Mouse (Mus musculus): ENCODE measurements around the gene Gm14418. TPM values are rescaled to one million over a fixed set of nuclear protein-coding genes. Genes with fewer than 3 reads are reported as not detected.

Gm14418 gene
- 4.3 TPM for polyA plus RNA-seq (2015; fragmentation: Illumina TruSeq; extraction: RNeasy Lipid Tissue Mini Kit (QIAGEN cat#74804); ENCODE audit: insufficient read depth, low replicate concordance)

DNA sequence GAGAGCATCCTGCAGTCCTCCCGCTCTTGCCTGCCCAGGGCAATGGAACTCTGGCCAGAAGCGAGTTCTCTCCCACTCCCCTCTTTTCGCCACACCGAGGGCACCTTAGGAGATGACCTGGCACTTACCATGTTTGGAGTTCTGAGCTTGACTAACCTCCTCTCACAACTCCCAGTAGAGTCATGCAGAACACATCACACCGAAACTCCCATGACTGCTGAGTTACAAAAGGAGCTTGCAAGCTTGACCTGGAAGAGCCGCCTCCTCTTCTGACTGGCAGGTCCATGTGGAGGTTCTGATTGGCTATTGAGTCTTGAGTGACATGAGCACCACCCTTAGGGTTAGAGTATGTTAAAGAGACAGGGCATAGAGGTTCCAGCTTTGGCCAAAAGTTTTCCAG lies at the start of gene Gm14418:
TSS of gene Gm14418 (minus strand) at position 225 of the 400 bp plus-strand sequence.

Other genes starting within 250 kb of the Gm14418 start
- gene Gm14410, start 191.9 kb downstream of the Gm14418 start, polyA plus RNA-seq (2015; fragmentation: Illumina TruSeq; extraction: RNeasy Lipid Tissue Mini Kit (QIAGEN cat#74804); ENCODE audit: insufficient read depth, low replicate concordance), result 24.6 TPM
- gene Gm14409, start 131.3 kb downstream of the Gm14418 start, polyA plus RNA-seq (2015; fragmentation: Illumina TruSeq; extraction: RNeasy Lipid Tissue Mini Kit (QIAGEN cat#74804); ENCODE audit: insufficient read depth, low replicate concordance), result not detected
- gene Gm14412, start 74.0 kb downstream of the Gm14418 start, polyA plus RNA-seq (2015; fragmentation: Illumina TruSeq; extraction: RNeasy Lipid Tissue Mini Kit (QIAGEN cat#74804); ENCODE audit: insufficient read depth, low replicate concordance), result 0.29 TPM
- 26.7 TPM for gene Zfp970, start 66.4 kb upstream of the Gm14418 start, polyA plus RNA-seq (2015; fragmentation: Illumina TruSeq; extraction: RNeasy Lipid Tissue Mini Kit (QIAGEN cat#74804); ENCODE audit: insufficient read depth, low replicate concordance)
- gene Gm14403, start 99.9 kb upstream of the Gm14418 start, polyA plus RNA-seq (2015; fragmentation: Illumina TruSeq; extraction: RNeasy Lipid Tissue Mini Kit (QIAGEN cat#74804); ENCODE audit: insufficient read depth, low replicate concordance), result 7.9 TPM
- not detected for gene Gm14406, start 179.9 kb upstream of the Gm14418 start, polyA plus RNA-seq (2015; fragmentation: Illumina TruSeq; extraction: RNeasy Lipid Tissue Mini Kit (QIAGEN cat#74804); ENCODE audit: insufficient read depth, low replicate concordance)

Data from spleen, adult 10 weeks (tissue).